Mouse (Mus musculus): ENCODE data around the gene Cdon. TPM values are rescaled to one million over a fixed set of nuclear protein-coding genes. Genes with fewer than 3 reads are reported as not detected.

Gene Cdon
- polyA plus RNA-seq, 2 experiments, result 0.36 to 0.52 TPM

DNA sequence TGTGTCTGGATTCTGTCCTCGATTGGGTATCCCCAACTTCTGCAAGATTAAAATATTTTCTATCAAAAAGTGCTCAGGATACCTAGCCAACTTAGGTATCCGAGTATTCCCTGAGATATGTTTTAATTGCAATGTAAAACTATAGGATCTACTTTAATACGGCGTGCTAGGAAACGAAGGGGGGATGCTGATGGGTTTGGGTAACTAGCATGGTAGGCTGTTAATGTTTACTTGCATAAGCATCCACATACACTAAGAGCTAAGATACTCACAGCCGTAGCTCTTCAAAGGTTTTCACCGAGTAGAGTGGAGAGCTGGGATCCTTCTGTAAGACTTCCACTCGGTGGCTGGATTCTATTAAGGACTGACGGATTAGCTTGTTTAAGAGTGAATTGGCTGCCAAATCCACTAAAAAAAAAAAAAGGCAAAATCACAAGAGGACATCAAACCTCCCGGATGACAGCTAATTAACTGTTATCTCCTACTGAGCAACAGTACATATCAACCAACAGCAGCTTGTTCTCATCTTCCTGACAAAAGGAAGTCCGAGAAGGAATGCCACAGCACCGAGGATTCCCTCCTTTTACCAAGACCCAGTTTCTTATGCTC lies 135.7 kb downstream of the Cdon start:
- Histone ChIP-seq H3K4me3 (ENCODE audit: insufficient read depth in 1 of 2, low read depth in 2 of 2, low read length in 2 of 2) (no peak overlapping the region), H3K27ac (no peak overlapping the region), H3K27me3 (ENCODE audit: control insufficient read depth, insufficient read depth, low read length) (peaks cover 34% of the 10 kb centered on the region), H3K9ac (replicated peaks) (no peak overlapping the region), H3K9me3 (ENCODE audit: control insufficient read depth, low read length) (no peaks in the 10 kb centered on the region), H3K36me3 (replicated peaks; ENCODE audit: control insufficient read depth, insufficient read depth, low read depth) (peaks cover 6% of the 10 kb centered on the region), H3K4me2 (ENCODE audit: low read depth) (no peak overlapping the region), H3K4me1 (replicated peaks; ENCODE audit: control insufficient read depth in 2 of 2, insufficient read depth in 2 of 2, low read length in 1 of 2) (peaks cover 6 to 10% of the 10 kb centered on the region in 2 experiments)
- no peak for ATAC-seq (ENCODE audit: insufficient read depth)
- 51% methylated on average over 12 of the region's 12 CpGs for WGBS (ENCODE audit: insufficient replicate concordance)
- DNase-seq (ENCODE audit: low read depth in 3 of 3, low spot score in 3 of 3), result no peak
- TF ChIP-seq CTCF (IDR thresholded peaks at IDR 0.05; ENCODE audit: low read depth), result no peak
- no peak for TF ChIP-seq EP300 (IDR thresholded peaks at IDR 0.05; ENCODE audit: low read depth)

Other genes starting within 250 kb of the Cdon start
- gene Dcps, start 245.1 kb upstream of the Cdon start, polyA plus RNA-seq (2012; rRNA removed), result 36.5 and 38.6 TPM in 2 replicates
- gene Dcps, start 245.1 kb upstream of the Cdon start, polyA plus RNA-seq (2014; fragmentation: Nextera tagmentation; extraction: Ambion mirVana), result 48.0 and 50.4 TPM in 2 replicates
- gene Srpr, start 221.0 kb upstream of the Cdon start, polyA plus RNA-seq (2012; rRNA removed), result 25.4 and 28.8 TPM in 2 replicates
- 53.8 and 54.6 TPM in 2 replicates for gene Srpr, start 221.0 kb upstream of the Cdon start, polyA plus RNA-seq (2014; fragmentation: Nextera tagmentation; extraction: Ambion mirVana)
- 3.2 TPM in 2 replicates for gene Tirap, start 220.8 kb upstream of the Cdon start, polyA plus RNA-seq (2012; rRNA removed)
- 4.8 and 4.9 TPM in 2 replicates for gene Tirap, start 220.8 kb upstream of the Cdon start, polyA plus RNA-seq (2014; fragmentation: Nextera tagmentation; extraction: Ambion mirVana)
- 16.2 and 18.4 TPM in 2 replicates for gene Foxred1, start 210.1 kb upstream of the Cdon start, polyA plus RNA-seq (2012; rRNA removed)
- gene Foxred1, start 210.1 kb upstream of the Cdon start, polyA plus RNA-seq (2014; fragmentation: Nextera tagmentation; extraction: Ambion mirVana), result 14.4 and 16.7 TPM in 2 replicates
- 4.2 and 7.4 TPM in 2 replicates for gene Fam118b, start 153.3 kb upstream of the Cdon start, polyA plus RNA-seq (2012; rRNA removed)
- 11.1 and 13.8 TPM in 2 replicates for gene Fam118b, start 153.3 kb upstream of the Cdon start, polyA plus RNA-seq (2014; fragmentation: Nextera tagmentation; extraction: Ambion mirVana)
- 7.6 and 8.9 TPM in 2 replicates for gene Rpusd4, start 153.3 kb upstream of the Cdon start, polyA plus RNA-seq (2012; rRNA removed)
- 11.4 and 15.3 TPM in 2 replicates for gene Rpusd4, start 153.3 kb upstream of the Cdon start, polyA plus RNA-seq (2014; fragmentation: Nextera tagmentation; extraction: Ambion mirVana)
- not detected in 2 replicates for gene Gm1113, start 97.1 kb downstream of the Cdon start, polyA plus RNA-seq (2012; rRNA removed)
- not detected in 2 replicates for gene Gm1113, start 97.1 kb downstream of the Cdon start, polyA plus RNA-seq (2014; fragmentation: Nextera tagmentation; extraction: Ambion mirVana)
- 0.10 and 0.15 TPM in 2 replicates for gene Ddx25, start 137.4 kb downstream of the Cdon start, polyA plus RNA-seq (2012; rRNA removed)
- 0.17 and 0.19 TPM in 2 replicates for gene Ddx25, start 137.4 kb downstream of the Cdon start, polyA plus RNA-seq (2014; fragmentation: Nextera tagmentation; extraction: Ambion mirVana)
- gene Pus3, start 137.5 kb downstream of the Cdon start, polyA plus RNA-seq (2012; rRNA removed), result 3.4 and 6.0 TPM in 2 replicates
- 7.2 and 7.7 TPM in 2 replicates for gene Pus3, start 137.5 kb downstream of the Cdon start, polyA plus RNA-seq (2014; fragmentation: Nextera tagmentation; extraction: Ambion mirVana)
- gene Pate2, start 149.2 kb downstream of the Cdon start, polyA plus RNA-seq (2012; rRNA removed), result 0.06 and 0.09 TPM in 2 replicates
- 0.19 and 0.29 TPM in 2 replicates for gene Pate2, start 149.2 kb downstream of the Cdon start, polyA plus RNA-seq (2014; fragmentation: Nextera tagmentation; extraction: Ambion mirVana)
- gene Hyls1, start 149.3 kb downstream of the Cdon start, polyA plus RNA-seq (2012; rRNA removed), result 2.3 and 3.9 TPM in 2 replicates
- gene Hyls1, start 149.3 kb downstream of the Cdon start, polyA plus RNA-seq (2014; fragmentation: Nextera tagmentation; extraction: Ambion mirVana), result 8.6 and 9.1 TPM in 2 replicates
- gene Pate4, start 190.8 kb downstream of the Cdon start, polyA plus RNA-seq (2012; rRNA removed), result not detected in 2 replicates
- gene Pate4, start 190.8 kb downstream of the Cdon start, polyA plus RNA-seq (2014; fragmentation: Nextera tagmentation; extraction: Ambion mirVana), result not detected in 2 replicates
- gene Pate3, start 227.1 kb downstream of the Cdon start, polyA plus RNA-seq (2012; rRNA removed), result not detected in 2 replicates
- not detected in 2 replicates for gene Pate3, start 227.1 kb downstream of the Cdon start, polyA plus RNA-seq (2014; fragmentation: Nextera tagmentation; extraction: Ambion mirVana)